Mouse (Mus musculus) ovary, postnatal 10 days (tissue): ENCODE results near the gene Gskip.

Source experiments
- DNase-seq: peaks from one replicate; pipeline ENCODE4 v3.0.0; 2022; ENCODE audit warnings: low spot score

Gskip gene

GRCm38 (mm10) chr12:105683933-105684901 lies at the start of gene Gskip:
Gskip (plus strand) TSS chr12:105684829.
- DNase-seq = peak; percentile 34

- no peak for DNase-seq
Measured at GRCm38 (mm10) chr12:105636551-105636950, 48.1 kb upstream of the Gskip start.

GRCm38 (mm10) chr12:105637554-105637953 lies 47.1 kb upstream of the Gskip start:
- no peak for DNase-seq

- DNase-seq = no peak
Measured at GRCm38 (mm10) chr12:105642770-105643321, 41.8 kb upstream of the Gskip start.

GRCm38 (mm10) chr12:105655850-105656249 lies 28.8 kb upstream of the Gskip start:
- no peak for DNase-seq

GRCm38 (mm10) chr12:105676274-105676673 lies 8.4 kb upstream of the Gskip start:
- no peak for DNase-seq

GRCm38 (mm10) chr12:105678211-105678610 lies 6.4 kb upstream of the Gskip start:
- DNase-seq = no peak

GRCm38 (mm10) chr12:105678762-105679161 lies 5.9 kb upstream of the Gskip start:
- DNase-seq = no peak

GRCm38 (mm10) chr12:105685001-105685691 lies 517 bp downstream of the Gskip start, which contains the start of gene Atg2b:
Atg2b (minus strand) TSS chr12:105685211.
- DNase-seq = peak; percentile 89

- no peak for DNase-seq
Measured at GRCm38 (mm10) chr12:105686791-105687190, 2.2 kb downstream of the Gskip start.

- DNase-seq = no peak
Measured at GRCm38 (mm10) chr12:105687416-105687815, 2.8 kb downstream of the Gskip start.

GRCm38 (mm10) chr12:105688546-105688945 lies 3.9 kb downstream of the Gskip start:
- DNase-seq = no peak

- DNase-seq = no peak
Measured at GRCm38 (mm10) chr12:105689435-105689834, 4.8 kb downstream of the Gskip start.

- no peak for DNase-seq
Measured at GRCm38 (mm10) chr12:105694021-105694420, 9.4 kb downstream of the Gskip start.

GRCm38 (mm10) chr12:105695848-105696247 lies 11.2 kb downstream of the Gskip start:
- DNase-seq = no peak

GRCm38 (mm10) chr12:105697104-105697780 lies 12.6 kb downstream of the Gskip start:
- DNase-seq = no peak

GRCm38 (mm10) chr12:105700433-105700832 lies 15.8 kb downstream of the Gskip start:
- no peak for DNase-seq

GRCm38 (mm10) chr12:105705799-105706487 lies 21.3 kb downstream of the Gskip start, which contains the start of gene Ak7:
Ak7 (plus strand) TSS chr12:105705976.
- DNase-seq = peak; percentile 24

- DNase-seq = no peak
Measured at GRCm38 (mm10) chr12:105718616-105719015, 34.0 kb downstream of the Gskip start.

- no peak for DNase-seq
Measured at GRCm38 (mm10) chr12:105720196-105720595, 35.6 kb downstream of the Gskip start.

GRCm38 (mm10) chr12:105721452-105722132 lies 37.0 kb downstream of the Gskip start:
- DNase-seq = no peak
